In genomic region chr3:27709906-27710647, GRCm38 (mm10) we compare ENCODE assay signal across 8 mouse cellular contexts. TPM values are rescaled to one million over a fixed set of nuclear protein-coding genes. Genes with fewer than 3 reads are reported as not detected.
DNase-seq lines count a peak whose midpoint lies in the region; ATAC-seq and TF ChIP-seq lines count a peak whose summit lies in the region.

No protein-coding gene starts in this region.

- H3K4me1 ChIP-seq in embryonic facial prominence, embryonic 15.5 days: peaks cover 24% of the 10 kb centered on the region
- H3K4me1 ChIP-seq in heart, embryonic 15.5 days (replicated peaks): peaks cover 31% of the 10 kb centered on the region
- H3K4me1 ChIP-seq in lung, embryonic 15.5 days: peaks cover 33% of the 10 kb centered on the region
- peaks cover 5% of the 10 kb centered on the region; the same call in 1 of the 2 replicates for H3K4me1 ChIP-seq in olfactory bulb, adult 2 months (ENCODE audit: control insufficient read depth, insufficient read depth, low read length)

- H3K9me3 ChIP-seq in embryonic facial prominence, embryonic 15.5 days (replicated peaks): no peaks in the 10 kb centered on the region
- H3K9me3 ChIP-seq in heart, embryonic 15.5 days (replicated peaks): no peaks in the 10 kb centered on the region
- H3K9me3 ChIP-seq in lung, embryonic 15.5 days: no peaks in the 10 kb centered on the region

- no peak for TF ChIP-seq CTCF in olfactory bulb, adult 2 months (IDR thresholded peaks at IDR 0.05; ENCODE audit: insufficient read depth, low read depth, low read length)

- H3K36me3 ChIP-seq in embryonic facial prominence, embryonic 15.5 days: no peaks in the 10 kb centered on the region
- H3K36me3 ChIP-seq in heart, embryonic 15.5 days: no peaks in the 10 kb centered on the region
- H3K36me3 ChIP-seq in lung, embryonic 15.5 days: no peaks in the 10 kb centered on the region

- TF ChIP-seq POLR2A in olfactory bulb, adult 2 months (IDR thresholded peaks at IDR 0.05; ENCODE audit: insufficient read depth, low read depth, low read length): no peak

- H3K9ac ChIP-seq in embryonic facial prominence, embryonic 15.5 days: peak overlapping the region; percentile 69
- peak overlapping the region; percentile 96 for H3K9ac ChIP-seq in heart, embryonic 15.5 days
- H3K9ac ChIP-seq in lung, embryonic 15.5 days: peak overlapping the region; percentile 91

- peak overlapping the region; percentile 97 for H3K27ac ChIP-seq in embryonic facial prominence, embryonic 15.5 days (replicated peaks)
- peak overlapping the region; percentile 98 for H3K27ac ChIP-seq in heart, embryonic 15.5 days
- peak overlapping the region; percentile 100 for H3K27ac ChIP-seq in lung, embryonic 15.5 days
- no peak overlapping the region for H3K27ac ChIP-seq in olfactory bulb, adult 2 months (ENCODE audit: insufficient read depth, low read depth, low read length)

- peak overlapping the region; percentile 50 for H3K4me2 ChIP-seq in embryonic facial prominence, embryonic 15.5 days (replicated peaks)
- peak overlapping the region; percentile 79 for H3K4me2 ChIP-seq in heart, embryonic 15.5 days
- H3K4me2 ChIP-seq in lung, embryonic 15.5 days: peak overlapping the region; percentile 65

- H3K27me3 ChIP-seq in embryonic facial prominence, embryonic 15.5 days: no peaks in the 10 kb centered on the region
- no peaks in the 10 kb centered on the region for H3K27me3 ChIP-seq in heart, embryonic 15.5 days
- H3K27me3 ChIP-seq in lung, embryonic 15.5 days: no peaks in the 10 kb centered on the region

- WGBS in embryonic facial prominence, embryonic 15.5 days: under 1% methylated on average over 85 of the region's 86 CpGs
- WGBS in heart, embryonic 15.5 days: under 1% methylated on average over 82 of the region's 86 CpGs
- 0% methylated on average over 57 of the region's 86 CpGs for WGBS in lung, embryonic 15.5 days
- under 1% methylated on average over 85 of the region's 86 CpGs for whole genome bisulfite sequencing in olfactory bulb, adult 2 months

- H3K4me3 ChIP-seq in embryonic facial prominence, embryonic 15.5 days (replicated peaks): peak overlapping the region; percentile 94
- peak overlapping the region; percentile 70 for H3K4me3 ChIP-seq in heart, embryonic 15.5 days
- peak overlapping the region; percentile 98 for H3K4me3 ChIP-seq in lung, embryonic 15.5 days
- peak overlapping the region; percentile 88 for H3K4me3 ChIP-seq in olfactory bulb, adult 2 months (ENCODE audit: insufficient read depth, low read depth, low read length)

- peak; percentile 81 for ATAC-seq in embryonic facial prominence, embryonic 15.5 days (ENCODE audit: insufficient number of reproducible peaks, low FRiP score, low TSS enrichment, low read depth)
- peak; percentile 83 for ATAC-seq in heart, embryonic 15.5 days (replicated peaks; ENCODE audit: insufficient number of reproducible peaks, insufficient read depth, low FRiP score, low read depth)
- peak; percentile 86; the same call in 1 of the 2 replicates for ATAC-seq in lung, embryonic 15.5 days (ENCODE audit: borderline replicate concordance, extremely low read depth, low FRiP score, low TSS enrichment)

- DNase-seq in spleen, adult 18-20 months: peak; percentile 38 to 53
- no peak for DNase-seq in spleen, adult 12 weeks (ENCODE audit: low spot score)
- peak; percentile 91 for DNase-seq in kidney, postnatal 14 days
- DNase-seq in thymus, postnatal 25 days: peak; percentile 13

RNA-seq across cellular contexts. Expression of gene Fndc3b, which starts 1.0 kb away (rescaled TPM):
- 31.8 and 33.9 TPM in 2 replicates for polyA plus RNA-seq in embryonic facial prominence, embryonic 15.5 days (2015; fragmentation: Nextera tagmentation; extraction: Ambion mirVana)
- polyA plus RNA-seq in heart, embryonic 15.5 days (2015; fragmentation: Nextera tagmentation; extraction: Ambion mirVana): 24.0 and 27.8 TPM in 2 replicates
- polyA plus RNA-seq in lung, embryonic 15.5 days (2015; fragmentation: Nextera tagmentation; extraction: Ambion mirVana): 33.5 and 35.7 TPM in 2 replicates
- not detected in 2 replicates for polyA plus RNA-seq in olfactory bulb, adult 2 months (2012; ENCODE audit: insufficient read depth, insufficient read length, low replicate concordance, missing spikeins)
